Mouse (Mus musculus) liver, embryonic 11.5 days (tissue): Measurements from ENCODE around the gene Gm10715. TPM values are rescaled to one million over a fixed set of nuclear protein-coding genes. Genes with fewer than 3 reads are reported as not detected.
"Not testable (repeated sequence)": the region's sequence is repeated elsewhere in the genome, so short reads cannot be mapped to it uniquely, and the experiment has no call there.

Experiments used
- ATAC-seq: fragments of 200-750 bp; cut with Nextera tagmentation; replicated peaks from 2 replicates; pipeline ENCODE4 v1.8.0; 2017; ENCODE audit warnings: moderate number of reproducible peaks, mild to moderate bottlenecking, moderate TSS enrichment, moderate library complexity; ENCODE audit not compliant: low FRiP score
- DNase-seq: peaks from one replicate; pipeline ENCODE4 v3.0.0-alpha.2; 2017; ENCODE audit warnings: low spot score
- H3K27ac ChIP-seq: fragments of 300-500 bp; sonication (generic); 2 replicates; pipeline ENCODE4 v1.5.1; 2014; ENCODE audit warnings: mild to moderate bottlenecking, low read depth, low read length, control low read depth
- H3K27me3 ChIP-seq: fragments of 300-500 bp; sonication (generic); replicated peaks from 2 replicates; pipeline ENCODE4 v1.6.1; 2014; ENCODE audit warnings: low read length, mixed read lengths; ENCODE audit not compliant: control insufficient read depth, insufficient read depth
- H3K36me3 ChIP-seq: fragments of 300-500 bp; sonication (generic); 2 replicates; pipeline ENCODE4 v1.6.1; 2014; ENCODE audit warnings: mild to moderate bottlenecking, low read length, moderate library complexity, mixed read lengths; ENCODE audit not compliant: control insufficient read depth, insufficient read depth
- H3K4me1 ChIP-seq: fragments of 300-500 bp; sonication (generic); replicated peaks from 2 replicates; pipeline ENCODE4 v1.6.1; 2014; ENCODE audit warnings: low read length, mixed read lengths; ENCODE audit not compliant: control insufficient read depth, insufficient read depth
- H3K4me2 ChIP-seq: fragments of 300-500 bp; sonication (generic); 2 replicates; pipeline ENCODE4 v1.6.1; 2014; ENCODE audit warnings: mild to moderate bottlenecking, control low read depth, moderate library complexity
- H3K4me3 ChIP-seq: fragments of 300-500 bp; sonication (generic); 2 replicates; pipeline ENCODE4 v1.5.1; 2014; ENCODE audit warnings: low read depth, low read length, control low read depth
- H3K9ac ChIP-seq: fragments of 300-500 bp; sonication (generic); 2 replicates; pipeline ENCODE4 v1.6.1; 2014; ENCODE audit warnings: low read depth, low read length, control low read depth
- H3K9me3 ChIP-seq: fragments of 300-500 bp; sonication (generic); 2 replicates; pipeline ENCODE4 v1.6.1; 2016; ENCODE audit warnings: low read length, inconsistent platforms, mixed read lengths; ENCODE audit not compliant: control insufficient read depth
- WGBS: fragments of 180-500 bp; shearing (Covaris S2); extraction: QIAGEN DNeasy Blood & Tissue Kit; methylation state at CpG from one replicate; pipeline ENCODE4 v1.1.7; 2014; 5-methylcytosine and 5-hydroxymethylcytosine counted together
- polyA plus RNA-seq: library from polyadenylated mRNA; unstranded; fragments of >200 nt; fragmentation: Nextera tagmentation; extraction: Ambion mirVana; gene quantifications from 2 replicates; pipeline ENCODE4 v1.2.1, GENCODE M21; 2014

Gm10715 gene
- polyA plus RNA-seq, 1 experiment from 2014 or later = not detected

- not testable (repeated sequence) for DNase-seq, H3K27ac ChIP-seq, H3K4me1 ChIP-seq, H3K9ac ChIP-seq, H3K36me3 ChIP-seq, ATAC-seq, H3K9me3 ChIP-seq, H3K4me3 ChIP-seq, H3K4me2 ChIP-seq, H3K27me3 ChIP-seq
- WGBS = 88% methylated on average over 2 of the region's 7 CpGs
These were observed 24.5 kb upstream of the Gm10715 start for GRCm38 (mm10) chr9:3012054-3012621.

DNA sequence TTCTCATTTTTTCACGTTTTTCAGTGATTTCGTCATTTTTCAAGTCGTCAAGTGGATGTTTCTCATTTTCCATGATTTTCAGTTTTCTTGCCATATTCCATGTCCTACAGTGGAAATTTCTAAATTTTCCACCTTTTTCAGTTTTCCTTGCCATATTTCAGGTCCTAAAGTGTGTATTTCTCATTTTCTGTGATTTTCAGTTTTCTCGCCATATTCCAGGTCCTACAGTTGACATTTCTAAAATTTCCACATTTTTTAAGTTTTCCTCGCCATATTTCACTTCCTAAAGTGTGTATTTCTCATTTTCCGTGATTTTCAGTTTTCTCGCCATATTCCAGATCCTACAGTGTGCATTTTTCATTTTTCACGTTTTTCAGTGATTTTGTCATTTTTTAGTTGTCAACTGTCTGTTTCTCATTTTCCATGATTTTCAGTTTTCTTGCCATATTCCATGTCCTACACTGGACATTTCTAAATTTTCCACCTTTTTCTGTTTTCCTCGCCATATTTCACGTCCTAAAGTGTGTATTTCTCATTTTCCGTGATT lies 23.9 kb upstream of the Gm10715 start, which contains the start of gene Gm10721:
Gene Gm10721 (plus strand): TSS at position 408 of the 547 bp plus-strand sequence.
- DNase-seq, H3K4me2 ChIP-seq, H3K36me3 ChIP-seq, H3K27ac ChIP-seq, H3K27me3 ChIP-seq, H3K4me3 ChIP-seq, H3K9ac ChIP-seq, H3K9me3 ChIP-seq, H3K4me1 ChIP-seq: not testable (repeated sequence)
- no CpG with 5 or more reads among the region's 11 CpGs for WGBS
- ATAC-seq = peak; percentile 61

- not testable (repeated sequence) for H3K27ac ChIP-seq, H3K9me3 ChIP-seq, H3K4me2 ChIP-seq, H3K4me1 ChIP-seq, DNase-seq, H3K9ac ChIP-seq, H3K36me3 ChIP-seq, H3K4me3 ChIP-seq, H3K27me3 ChIP-seq, ATAC-seq
- 59% methylated on average over 4 of the region's 9 CpGs for WGBS
These were observed 21.3 kb upstream of the Gm10715 start, which contains the start of gene Gm10720 for GRCm38 (mm10) chr9:3015354-3015753. Gene Gm10720, plus strand, starts transcription at chr9:3015654.

GRCm38 (mm10) chr9:3015896-3016295 lies 20.8 kb upstream of the Gm10715 start:
- ATAC-seq, H3K4me1 ChIP-seq, H3K36me3 ChIP-seq, H3K4me2 ChIP-seq, H3K27ac ChIP-seq, DNase-seq, H3K9me3 ChIP-seq, H3K27me3 ChIP-seq, H3K4me3 ChIP-seq, H3K9ac ChIP-seq: not testable (repeated sequence)
- 67% methylated on average over 4 of the region's 6 CpGs for WGBS

DNA sequence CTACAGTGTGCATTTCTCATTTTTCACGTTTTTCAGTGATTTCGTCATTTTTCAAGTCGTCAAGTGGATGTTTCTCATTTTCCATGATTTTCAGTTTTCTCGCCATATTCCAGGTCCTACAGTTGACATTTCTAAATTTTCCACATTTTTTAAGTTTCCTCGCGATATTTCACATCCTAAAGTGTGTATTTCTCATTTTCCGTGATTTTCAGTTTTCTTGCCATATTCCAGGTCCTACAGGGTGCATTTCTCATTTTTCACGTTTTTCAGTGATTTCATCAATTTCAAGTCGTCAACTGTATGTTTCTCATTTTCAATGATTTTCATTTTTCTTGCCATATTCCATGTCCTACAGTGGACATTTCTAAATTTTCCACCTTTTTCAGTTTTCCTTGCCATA lies 19.6 kb upstream of the Gm10715 start, which contains the start of gene Gm10719:
Gene Gm10719 (plus strand): TSS at position 301 of the 400 bp plus-strand sequence.
- H3K27me3 ChIP-seq, ATAC-seq, H3K4me3 ChIP-seq, H3K36me3 ChIP-seq, H3K4me2 ChIP-seq, DNase-seq, H3K4me1 ChIP-seq, H3K9ac ChIP-seq, H3K27ac ChIP-seq, H3K9me3 ChIP-seq: not testable (repeated sequence)
- WGBS = no CpG with 5 or more reads among the region's 9 CpGs

DNA sequence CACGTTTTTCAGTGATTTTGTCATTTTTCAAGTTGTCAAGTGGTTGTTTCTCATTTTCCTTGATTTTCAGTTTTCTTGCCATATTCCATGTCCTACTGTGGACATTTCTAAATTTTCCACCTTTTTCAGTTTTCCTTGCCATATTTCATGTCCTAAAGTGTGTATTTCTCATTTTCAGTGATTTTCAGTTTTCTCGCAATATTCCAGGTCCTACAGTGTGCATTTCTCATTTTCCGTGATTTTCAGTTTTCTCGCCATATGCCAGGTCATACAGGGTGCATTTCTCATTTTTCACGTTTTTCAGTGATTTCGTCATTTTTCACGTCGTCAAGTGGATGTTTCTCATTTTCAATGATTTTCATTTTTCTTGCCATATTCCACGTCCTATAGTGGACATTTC lies 17.7 kb upstream of the Gm10715 start:
- not testable (repeated sequence) for H3K27me3 ChIP-seq, H3K27ac ChIP-seq, ATAC-seq, H3K4me1 ChIP-seq, H3K4me3 ChIP-seq, H3K4me2 ChIP-seq, DNase-seq, H3K9me3 ChIP-seq, H3K9ac ChIP-seq, H3K36me3 ChIP-seq
- 63% methylated on average over 9 of the region's 9 CpGs for WGBS

- ATAC-seq, H3K9ac ChIP-seq, H3K4me2 ChIP-seq, H3K4me1 ChIP-seq, H3K4me3 ChIP-seq, H3K9me3 ChIP-seq, DNase-seq, H3K36me3 ChIP-seq, H3K27ac ChIP-seq, H3K27me3 ChIP-seq: not testable (repeated sequence)
- WGBS = 73% methylated on average over 11 of the region's 19 CpGs
These were observed 16.6 kb upstream of the Gm10715 start for GRCm38 (mm10) chr9:3019835-3020727.

DNA sequence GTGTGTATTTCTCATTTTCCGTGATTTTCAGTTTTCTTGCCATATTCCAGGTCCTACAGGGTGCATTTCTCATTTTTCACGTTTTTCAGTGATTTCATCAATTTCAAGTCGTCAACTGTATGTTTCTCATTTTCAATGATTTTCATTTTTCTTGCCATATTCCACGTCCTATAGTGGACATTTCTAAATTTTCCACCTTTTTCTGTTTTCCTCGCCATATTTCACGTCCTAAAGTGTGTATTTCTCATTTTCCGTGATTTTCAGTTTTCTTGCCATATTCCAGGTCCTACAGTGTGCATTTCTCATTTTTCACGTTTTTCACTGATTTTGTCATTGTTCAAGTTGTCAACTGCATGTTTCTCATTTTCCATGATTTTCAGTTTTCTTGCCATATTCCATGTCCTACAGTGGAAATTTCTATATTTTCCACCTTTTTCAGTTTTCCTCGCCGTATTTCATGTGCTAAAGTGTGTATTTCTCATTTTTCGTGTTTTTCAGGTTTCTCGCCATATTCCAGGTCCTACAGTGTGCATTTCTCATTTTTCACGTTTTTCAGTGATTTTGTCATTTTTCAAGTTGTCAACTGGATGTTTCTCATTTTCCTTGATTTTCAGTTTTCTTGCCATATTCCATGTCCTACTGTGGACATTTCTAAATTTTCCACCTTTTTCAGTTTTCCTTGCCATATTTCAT lies 14.2 kb upstream of the Gm10715 start:
- H3K4me3 ChIP-seq, H3K36me3 ChIP-seq, H3K9ac ChIP-seq, DNase-seq, H3K27ac ChIP-seq, H3K4me2 ChIP-seq, ATAC-seq, H3K27me3 ChIP-seq, H3K4me1 ChIP-seq, H3K9me3 ChIP-seq: not testable (repeated sequence)
- 63% methylated on average over 9 of the region's 13 CpGs for WGBS
